Mouse (Mus musculus) cerebellum, postnatal 25 days (tissue): ENCODE data around the gene Ell.
"Not testable (repeated sequence)": the region's sequence is repeated elsewhere in the genome, so short reads cannot be mapped to it uniquely, and the experiment has no call there.

Experiments
- DNase-seq, 2 experiments: peaks; one replicate each; pipeline ENCODE4 v3.0.0; 2021; ENCODE audit warnings: mixed read lengths in 2 of 2

Gene Ell

GRCm38 (mm10) chr8:70507027-70507393, 32.2 kb upstream of the Ell start:
- no peak for DNase-seq

- no peak for DNase-seq
Observed at GRCm38 (mm10) chr8:70509281-70509952, 29.8 kb upstream of the Ell start.

- DNase-seq = peak; percentile 98 to 99
Observed at GRCm38 (mm10) chr8:70510228-70510915, 28.9 kb upstream of the Ell start, which contains the start of gene Uba52. Uba52 (minus strand) TSS chr8:70510801.

GRCm38 (mm10) chr8:70511174-70511573, 28.1 kb upstream of the Ell start:
- DNase-seq = not testable (repeated sequence)

- DNase-seq = no peak
Observed at GRCm38 (mm10) chr8:70511770-70512169, 27.5 kb upstream of the Ell start.

GRCm38 (mm10) chr8:70512253-70512903, 26.9 kb upstream of the Ell start:
- no peak for DNase-seq

- DNase-seq = peak in 1 of 2 experiments; percentile 41
Observed at GRCm38 (mm10) chr8:70513441-70513840, 25.8 kb upstream of the Ell start.

- no peak for DNase-seq
Observed at GRCm38 (mm10) chr8:70517940-70518643, 21.2 kb upstream of the Ell start.

GRCm38 (mm10) chr8:70519043-70519442, 20.2 kb upstream of the Ell start:
- no peak for DNase-seq

GRCm38 (mm10) chr8:70519606-70520005, 19.7 kb upstream of the Ell start:
- no peak for DNase-seq

- DNase-seq = peak; percentile 96 to 97
Observed at GRCm38 (mm10) chr8:70522592-70523403, 16.5 kb upstream of the Ell start.

- DNase-seq = peak in 1 of 2 experiments; percentile 46
Observed at GRCm38 (mm10) chr8:70527111-70527511, 12.1 kb upstream of the Ell start.

GRCm38 (mm10) chr8:70527512-70528181, 11.6 kb upstream of the Ell start, which contains the start of the genes Fkbp8 and Kxd1:
Fkbp8 (plus strand) TSS chr8:70527724.
Kxd1 (minus strand) TSS chr8:70527956.
- DNase-seq = peak; percentile 99 to 100

GRCm38 (mm10) chr8:70528182-70528797, 11.0 kb upstream of the Ell start:
- no peak for DNase-seq

GRCm38 (mm10) chr8:70529299-70529698, 10.0 kb upstream of the Ell start:
- no peak for DNase-seq

GRCm38 (mm10) chr8:70529741-70530161, 9.5 kb upstream of the Ell start:
- no peak for DNase-seq

- no peak for DNase-seq
Observed at GRCm38 (mm10) chr8:70530314-70530713, 8.9 kb upstream of the Ell start.

- no peak for DNase-seq
Observed at GRCm38 (mm10) chr8:70534281-70534680, 5.0 kb upstream of the Ell start.

GRCm38 (mm10) chr8:70535221-70535620, 4.0 kb upstream of the Ell start:
- DNase-seq = no peak

GRCm38 (mm10) chr8:70535701-70536100, 3.6 kb upstream of the Ell start:
- no peak for DNase-seq

GRCm38 (mm10) chr8:70538024-70538579, 1.2 kb upstream of the Ell start:
- peak; percentile 45 to 55 for DNase-seq
